Mouse (Mus musculus) lung, postnatal 0 days (tissue): ENCODE data around the gene Ptprn2.

Experiments
- CTCF ChIP-seq: IDR thresholded peaks from 2 replicates; pipeline ENCODE4 v1.5.1; 2016; ENCODE audit warnings: antibody characterized with exemption, mild to moderate bottlenecking
- EP300 ChIP-seq: IDR thresholded peaks from 2 replicates; pipeline ENCODE4 v1.6.1; 2016; ENCODE audit warnings: antibody characterized with exemption, mild to moderate bottlenecking, control low read depth

DNA sequence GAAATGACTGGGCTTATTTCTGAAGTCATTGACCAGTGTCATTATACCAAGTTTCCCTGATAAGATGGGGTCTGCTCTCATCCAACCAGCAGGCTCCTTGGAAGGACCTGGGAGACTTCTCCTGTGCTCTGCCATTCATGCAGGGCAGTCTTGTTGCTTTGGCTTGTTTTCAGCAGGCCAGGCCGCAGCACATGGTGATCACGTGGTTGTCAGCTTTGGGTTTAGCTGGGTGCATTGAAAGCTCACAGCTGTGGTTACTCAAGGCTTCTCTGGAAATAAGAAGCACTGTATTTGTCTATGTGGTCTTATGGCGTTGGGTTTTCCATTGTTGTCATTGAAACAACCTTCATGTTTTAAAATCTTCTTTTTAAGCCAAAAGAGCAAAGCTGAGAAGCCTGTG, 678.3 kb downstream of the Ptprn2 start:
- no peak for TF ChIP-seq CTCF
- TF ChIP-seq EP300 = no peak
